Mouse (Mus musculus) B cell, adult 2 months (primary cell): ENCODE results near the gene Mus81.

Experiments
- DNase-seq, 2 experiments: peaks; one replicate each; pipeline ENCODE4 v3.0.0; 2022

Mus81 gene

GRCm38 (mm10) chr19:5433951-5434350 lies 54.3 kb downstream of the Mus81 start:
- no peak for DNase-seq

GRCm38 (mm10) chr19:5432992-5433852 lies 55.0 kb downstream of the Mus81 start:
- peak; percentile 55 to 56 for DNase-seq
